Mouse (Mus musculus): ENCODE measurements around the gene Gnai2.

The Gnai2 gene

DNA sequence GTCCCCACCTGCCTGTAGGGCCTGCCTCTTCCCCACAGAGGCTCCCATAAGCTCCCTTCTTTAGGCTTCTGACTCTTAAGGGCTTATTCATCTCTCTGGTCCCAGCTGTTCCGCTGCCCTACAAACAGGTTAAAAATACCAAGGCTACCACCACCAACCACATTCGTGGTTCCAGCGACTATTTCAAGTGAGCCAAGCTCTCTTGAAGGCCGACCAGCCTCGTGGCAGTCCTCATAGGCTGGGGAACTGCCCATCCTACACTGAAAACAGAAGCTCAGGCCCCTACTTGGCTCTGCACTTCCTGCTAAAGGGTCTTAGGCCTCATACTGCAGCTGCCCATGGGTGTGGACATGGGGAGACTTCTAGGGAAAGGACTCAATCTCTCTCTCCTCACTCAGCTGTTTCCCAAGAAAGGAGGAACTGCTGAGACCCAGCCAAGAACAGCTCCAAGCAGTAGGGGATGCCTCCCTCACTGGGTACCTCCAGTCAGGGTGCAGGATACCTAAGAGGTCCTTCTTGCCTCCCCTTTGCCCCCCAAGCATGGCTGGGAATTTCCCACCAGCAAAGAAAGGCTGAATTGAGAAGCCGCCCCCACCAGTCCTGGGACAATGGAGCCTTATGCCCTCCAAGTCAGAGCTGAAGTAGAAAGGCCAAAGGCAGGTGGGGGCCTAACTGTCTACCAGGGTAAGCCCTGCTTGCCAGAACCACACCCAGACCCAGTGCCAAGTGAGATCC is 23.5 kb downstream of the Gnai2 start:
- DNase-seq (ENCODE audit: low read depth, low spot score): no peak

DNA sequence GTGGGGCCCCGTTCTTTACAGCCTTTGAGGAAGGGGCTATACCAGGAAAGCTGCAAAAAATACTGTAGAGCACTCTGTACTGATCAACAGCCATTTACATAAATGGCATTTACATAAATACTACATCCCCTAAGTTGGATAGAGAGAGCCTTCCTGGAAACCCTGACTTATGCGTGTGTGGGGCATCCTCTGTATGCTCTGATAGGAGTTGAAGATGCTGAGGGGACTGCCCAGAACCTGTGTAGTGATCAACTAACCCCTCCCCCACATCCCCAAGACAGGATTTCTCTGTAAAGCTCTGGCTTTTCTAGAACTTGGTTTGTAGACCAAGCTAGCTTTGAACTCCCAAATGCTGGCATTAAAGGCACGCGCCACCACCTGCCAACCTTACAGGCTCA is 25.7 kb downstream of the Gnai2 start:
- no peak for DNase-seq (ENCODE audit: low read depth, low spot score)

DNA sequence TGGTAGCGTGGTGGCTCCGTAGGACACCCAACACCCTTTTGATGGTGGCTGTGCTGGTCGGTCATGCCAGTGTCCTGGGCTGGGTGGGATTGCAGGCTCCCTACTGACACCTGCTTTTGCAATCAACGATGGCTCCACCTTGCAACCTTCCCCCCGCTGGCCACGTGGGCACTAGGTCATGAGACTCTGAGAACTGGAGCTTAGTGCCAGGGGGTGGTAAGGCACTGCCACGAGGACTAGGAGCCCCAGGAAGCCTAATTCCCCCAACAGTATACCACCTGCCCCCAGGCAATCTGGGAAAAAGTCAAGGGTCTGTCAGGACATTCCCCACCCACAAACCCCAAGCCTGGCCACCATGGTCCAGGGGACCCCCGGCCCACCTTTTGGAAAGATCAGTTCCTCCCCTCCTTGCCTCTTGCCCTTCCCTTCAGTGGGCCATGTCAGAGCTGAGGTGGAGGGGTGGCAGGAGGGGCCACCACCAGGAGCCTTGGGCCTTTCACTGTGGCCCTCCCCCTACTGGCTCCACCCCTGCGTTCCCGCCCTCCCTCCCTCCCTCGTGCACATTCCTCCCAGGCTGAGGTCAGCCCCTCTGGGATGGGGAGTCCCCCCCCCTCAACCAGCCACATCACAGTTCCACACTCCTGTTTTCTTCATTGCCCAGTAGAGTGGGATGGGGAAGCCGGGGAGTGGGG is 26.3 kb downstream of the Gnai2 start, which contains the start of gene Sema3b:
TSS of gene Sema3b (minus strand) at position 489 of the 692 bp plus-strand sequence.
- DNase-seq (ENCODE audit: low read depth, low spot score): no peak

DNA sequence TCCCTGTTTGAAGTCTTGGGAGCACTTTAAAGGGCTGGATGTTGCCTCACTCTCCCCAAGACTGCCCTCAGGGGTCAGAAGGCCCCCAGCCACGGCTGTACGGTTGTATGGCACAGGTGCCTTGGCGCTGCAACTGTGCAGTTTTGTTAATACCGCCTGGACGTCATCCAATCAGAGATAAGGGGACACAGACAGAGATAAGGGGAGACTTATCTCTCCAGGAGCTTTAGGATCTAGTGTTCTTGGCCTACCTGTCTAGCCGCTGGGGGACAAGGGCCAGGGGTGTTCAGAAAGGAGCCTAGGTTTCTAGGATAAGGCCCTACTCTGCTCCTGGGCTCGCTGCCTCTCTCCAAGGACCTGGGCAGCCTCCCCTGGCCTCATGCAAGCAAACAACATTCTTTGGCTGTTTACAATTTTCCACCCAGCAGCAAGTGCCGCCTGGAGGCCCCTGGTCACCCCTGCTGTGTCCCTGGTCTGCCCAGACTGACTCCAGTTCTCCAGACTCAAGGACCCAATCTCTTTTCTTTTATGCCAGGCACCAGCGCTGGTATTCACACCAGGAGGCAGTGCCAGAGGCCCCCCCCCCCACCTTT is 27.4 kb downstream of the Gnai2 start:
- DNase-seq (ENCODE audit: low read depth, low spot score): no peak

DNA sequence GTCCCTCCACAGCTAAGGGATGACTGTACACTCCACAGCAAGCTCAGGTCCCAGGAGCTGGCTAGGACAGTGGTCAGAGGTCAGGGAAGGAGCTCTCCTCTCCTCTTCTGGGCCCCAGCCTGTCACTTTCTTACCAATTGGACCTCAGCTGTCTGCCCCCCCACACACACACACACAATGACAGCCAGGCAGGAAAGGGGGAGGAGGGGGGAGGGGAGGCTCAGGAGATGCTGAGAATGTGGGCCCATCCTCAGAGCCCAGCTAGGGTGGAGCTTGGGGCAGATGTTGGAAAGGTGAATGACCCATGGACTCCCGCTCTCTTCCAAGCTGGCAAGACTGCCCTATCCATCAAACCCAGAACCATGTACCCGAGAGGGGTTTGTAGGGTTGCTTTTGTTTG is 28.1 kb downstream of the Gnai2 start:
- no peak for DNase-seq (ENCODE audit: low read depth, low spot score)

DNA sequence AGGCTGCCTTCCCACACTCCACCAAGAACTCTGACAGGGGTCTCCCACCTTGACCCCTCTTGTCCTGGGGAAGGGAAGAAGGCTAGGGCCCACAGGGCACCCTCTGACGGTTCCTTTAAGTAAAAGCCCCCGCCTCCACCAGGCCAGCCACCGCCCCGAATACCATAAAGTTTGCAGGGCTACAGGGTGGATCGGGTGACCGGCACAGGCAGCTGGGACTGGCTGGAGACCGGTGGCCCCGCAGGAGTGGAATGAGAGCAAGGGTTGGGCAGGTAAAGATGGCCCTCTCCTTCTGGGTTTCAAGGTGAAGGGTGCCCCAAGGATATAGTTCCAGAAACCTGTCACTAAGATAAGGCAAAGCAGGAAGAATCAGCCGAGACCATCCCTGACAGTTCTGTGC is 28.6 kb downstream of the Gnai2 start:
- DNase-seq (ENCODE audit: low read depth, low spot score): no peak

DNA sequence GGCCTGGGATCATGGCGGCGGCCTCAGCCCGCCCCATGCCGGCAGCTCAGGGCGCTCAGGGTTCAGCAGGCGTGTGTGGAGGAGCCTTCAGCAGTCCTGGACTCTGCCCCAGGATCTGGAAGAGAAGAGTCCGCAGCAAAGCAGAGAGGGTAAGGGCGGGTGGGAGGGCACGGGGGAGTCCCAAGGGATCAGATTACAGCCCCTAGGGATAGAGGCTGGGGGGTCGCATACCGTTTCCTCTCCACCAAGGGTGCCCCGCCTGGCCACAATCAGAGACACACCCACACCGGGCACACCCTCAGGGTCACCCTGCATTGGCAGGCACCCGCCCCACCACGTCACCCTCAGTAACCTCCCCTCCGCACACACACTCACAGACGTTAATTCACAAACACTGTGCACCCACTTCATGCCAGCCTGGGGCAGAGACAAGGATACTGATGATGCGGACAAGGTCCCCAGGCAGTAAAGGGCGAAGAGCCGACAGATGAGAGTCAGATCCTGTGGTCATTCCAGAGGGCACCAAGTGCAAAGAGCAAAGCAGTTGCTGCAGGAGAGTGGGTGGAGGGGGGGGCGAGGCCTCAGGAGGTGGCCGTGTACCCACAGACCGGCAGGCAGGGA is 30.0 kb downstream of the Gnai2 start:
- DNase-seq (ENCODE audit: low read depth, low spot score): no peak

DNA sequence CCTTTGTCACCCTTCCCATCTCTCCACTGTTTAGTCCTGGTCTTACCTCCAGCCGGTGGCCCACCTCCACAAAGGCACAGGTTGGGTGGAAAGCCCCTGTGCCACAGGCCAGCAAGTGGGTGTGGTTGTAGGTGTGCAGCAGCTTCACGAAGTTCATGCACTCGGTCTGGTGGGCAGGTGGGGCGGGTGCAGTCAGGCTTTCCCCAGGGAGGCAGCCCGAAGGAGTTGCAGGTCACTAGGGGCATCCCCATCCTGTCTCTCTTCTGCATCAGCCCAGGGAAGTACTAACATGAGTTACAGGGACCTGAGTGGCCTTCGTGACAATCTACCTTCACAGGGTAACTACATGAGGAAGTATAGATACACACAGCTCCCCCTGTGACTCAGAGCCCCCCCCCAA is 31.9 kb downstream of the Gnai2 start:
- DNase-seq (ENCODE audit: low read depth, low spot score): no peak

DNA sequence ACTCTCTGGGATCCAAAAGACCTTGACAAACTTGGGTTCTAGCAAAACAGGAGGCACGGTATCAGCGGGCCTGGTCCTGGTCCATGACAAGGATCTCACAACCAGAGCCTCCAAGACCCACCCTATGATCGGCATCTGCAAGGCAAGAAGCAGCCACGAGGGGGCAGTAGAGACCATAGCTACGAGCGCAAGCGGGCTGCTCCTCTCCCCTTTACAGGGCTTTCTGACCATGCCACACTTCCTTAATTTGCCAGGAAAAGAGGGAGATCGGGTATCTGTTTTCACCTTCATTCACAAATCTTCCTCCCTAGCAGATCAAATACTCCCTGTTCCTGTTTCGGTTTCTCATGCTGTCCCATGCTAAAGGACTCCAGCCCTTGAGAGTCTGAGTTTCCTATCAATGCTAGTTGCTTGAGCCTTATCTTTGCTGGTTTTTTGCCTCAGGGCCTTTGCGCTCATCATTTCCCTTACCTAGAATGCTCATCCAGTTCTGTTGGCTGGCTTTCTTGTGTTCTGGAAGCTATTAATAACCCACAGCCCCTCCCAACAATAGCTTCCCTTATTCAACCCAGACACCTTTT is 33.0 kb downstream of the Gnai2 start:
- no peak for DNase-seq (ENCODE audit: low read depth, low spot score)

DNA sequence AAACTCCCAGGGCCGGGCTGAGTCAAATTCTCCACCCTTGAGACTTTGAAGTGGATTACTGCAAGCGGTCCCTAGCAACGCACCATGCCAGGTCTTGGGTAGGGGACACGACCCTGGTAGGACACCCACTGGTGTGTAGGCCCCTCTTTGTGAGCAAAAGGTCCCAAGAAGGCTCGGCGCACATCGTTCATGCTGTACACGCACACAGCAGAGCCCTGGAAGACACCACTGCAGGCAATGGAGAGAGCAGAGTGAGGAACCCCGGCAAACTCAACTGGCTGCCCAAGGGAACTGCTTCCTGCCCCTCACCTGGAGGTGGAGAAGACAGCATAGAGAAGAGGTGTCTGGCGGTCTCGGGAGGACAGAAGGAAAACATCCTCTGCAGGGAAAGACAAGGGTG is 33.9 kb downstream of the Gnai2 start:
- DNase-seq (ENCODE audit: low read depth, low spot score): no peak

DNA sequence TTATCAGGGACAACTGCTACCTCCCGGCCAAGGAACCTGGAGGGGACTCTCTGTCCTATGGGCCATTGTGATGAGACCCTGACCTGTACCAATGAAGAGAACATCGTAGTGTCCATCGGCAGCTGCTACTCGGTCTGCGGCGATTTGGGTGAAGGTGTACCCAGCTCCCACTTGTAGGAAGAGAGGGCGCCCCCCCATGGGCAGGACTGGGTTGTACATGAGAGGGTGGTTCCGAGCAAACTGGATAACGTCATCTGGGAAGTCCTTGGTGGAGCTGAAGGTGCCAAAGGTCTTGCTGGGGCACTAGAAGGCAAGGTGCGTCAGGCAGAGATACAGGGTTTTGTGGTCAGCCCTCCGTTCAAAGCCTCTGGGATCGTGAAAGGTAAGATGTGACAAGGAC is 34.4 kb downstream of the Gnai2 start:
- no peak for DNase-seq (ENCODE audit: low read depth, low spot score)

DNA sequence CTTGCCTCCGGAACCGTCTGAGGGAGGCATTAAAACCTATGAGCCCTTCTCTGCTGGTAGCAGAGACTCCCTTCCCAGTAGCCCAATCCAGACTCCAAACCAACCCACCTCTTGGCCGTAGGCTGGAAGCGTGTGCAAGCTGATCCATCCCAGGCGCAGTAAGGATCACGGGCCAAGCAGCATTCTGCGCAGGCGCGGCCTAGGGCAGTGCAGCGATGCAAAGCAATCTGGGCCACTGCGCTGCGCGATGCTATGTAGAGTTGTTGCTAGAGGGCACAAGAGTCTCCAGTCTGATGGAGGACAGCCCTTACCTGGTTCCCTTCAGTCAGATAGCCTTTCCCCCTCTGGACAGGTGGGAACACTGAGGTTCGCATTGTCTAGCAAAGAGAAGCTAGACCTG is 35.3 kb downstream of the Gnai2 start:
- no peak for DNase-seq (ENCODE audit: low read depth, low spot score)

DNA sequence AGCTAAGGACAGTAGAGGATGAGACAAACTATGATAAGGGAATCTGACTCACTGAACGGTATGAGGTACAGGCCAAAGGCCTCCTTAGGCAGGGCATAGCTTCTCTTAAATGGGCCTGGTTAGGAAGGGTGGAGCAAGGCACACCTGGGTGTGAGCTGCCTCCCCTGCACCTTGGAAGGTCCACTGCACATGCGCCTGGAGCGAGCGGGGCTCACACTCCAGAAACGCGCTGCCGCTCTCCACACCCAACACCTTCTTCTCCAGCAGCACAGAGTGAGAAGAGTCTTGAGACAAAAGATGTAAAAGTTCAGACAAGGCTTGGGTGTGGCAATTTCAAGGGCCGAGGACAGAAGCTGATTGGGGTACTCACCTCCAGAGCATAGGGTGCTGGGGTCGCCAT is 35.7 kb downstream of the Gnai2 start:
- no peak for DNase-seq (ENCODE audit: low read depth, low spot score)

DNA sequence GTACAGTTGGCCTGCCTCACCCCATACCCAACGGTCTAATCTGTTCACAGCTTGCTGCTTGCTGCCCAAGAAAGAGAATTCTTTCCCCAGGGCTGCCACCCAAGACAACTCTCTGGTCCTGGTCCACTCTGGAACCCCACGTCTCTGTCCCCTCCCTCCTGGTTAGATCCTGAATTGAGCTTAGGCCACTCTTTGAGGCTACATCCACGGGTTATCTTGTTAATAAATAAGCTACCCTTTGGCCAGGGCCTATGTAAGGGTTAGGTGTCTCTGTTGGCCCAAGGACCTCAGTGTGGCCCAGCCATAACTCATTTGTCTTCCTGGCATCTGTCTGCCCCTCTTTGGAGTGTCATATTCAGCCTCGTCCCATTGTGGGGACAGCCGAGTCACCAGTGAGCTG is 36.8 kb downstream of the Gnai2 start:
- DNase-seq (ENCODE audit: low read depth, low spot score): no peak

DNA sequence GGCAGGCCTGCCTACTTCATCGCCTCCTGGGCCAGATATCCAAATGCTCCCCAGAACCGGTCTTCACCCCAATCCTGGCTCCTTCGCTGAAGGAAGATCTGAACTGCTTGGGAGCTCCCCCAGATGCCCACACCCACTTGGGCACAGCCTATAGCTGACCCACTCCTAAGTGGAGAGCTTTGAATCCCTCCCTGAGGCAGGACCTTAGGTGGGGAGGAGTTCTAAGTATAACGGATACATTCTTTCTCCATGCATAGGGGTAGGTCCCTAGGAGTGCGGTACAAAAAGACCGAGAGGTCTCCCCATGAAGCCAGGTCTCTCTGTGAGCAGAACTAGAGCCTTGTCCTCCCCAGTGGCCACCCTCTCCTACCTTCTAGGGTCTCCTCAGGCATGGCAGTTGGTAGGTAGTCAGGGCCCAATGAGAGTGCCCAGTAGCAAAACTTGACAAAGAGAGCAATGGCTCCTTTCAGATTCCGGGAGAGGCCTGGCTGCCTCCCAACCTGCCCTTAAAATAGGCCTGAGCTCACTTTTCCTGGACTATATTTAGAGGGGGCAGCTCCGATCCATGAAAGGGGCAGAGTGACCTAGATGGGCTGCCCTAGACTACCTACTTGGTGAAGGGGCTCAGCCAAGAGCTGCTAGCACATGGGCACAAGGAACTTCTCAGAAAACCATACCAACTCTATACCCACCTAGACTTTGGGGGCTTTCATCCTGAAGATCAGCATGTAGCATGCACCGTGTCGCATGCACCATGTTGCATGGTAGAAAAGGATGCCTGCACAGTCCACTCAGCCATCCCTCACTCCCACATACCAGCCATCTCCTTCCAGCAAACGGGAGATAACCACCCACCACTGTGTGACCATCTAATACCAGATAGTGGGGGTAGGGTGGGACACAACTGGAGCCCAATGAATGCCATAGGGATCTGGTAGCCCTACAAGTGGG is 38.3 kb downstream of the Gnai2 start:
- DNase-seq (ENCODE audit: low read depth, low spot score): no peak

DNA sequence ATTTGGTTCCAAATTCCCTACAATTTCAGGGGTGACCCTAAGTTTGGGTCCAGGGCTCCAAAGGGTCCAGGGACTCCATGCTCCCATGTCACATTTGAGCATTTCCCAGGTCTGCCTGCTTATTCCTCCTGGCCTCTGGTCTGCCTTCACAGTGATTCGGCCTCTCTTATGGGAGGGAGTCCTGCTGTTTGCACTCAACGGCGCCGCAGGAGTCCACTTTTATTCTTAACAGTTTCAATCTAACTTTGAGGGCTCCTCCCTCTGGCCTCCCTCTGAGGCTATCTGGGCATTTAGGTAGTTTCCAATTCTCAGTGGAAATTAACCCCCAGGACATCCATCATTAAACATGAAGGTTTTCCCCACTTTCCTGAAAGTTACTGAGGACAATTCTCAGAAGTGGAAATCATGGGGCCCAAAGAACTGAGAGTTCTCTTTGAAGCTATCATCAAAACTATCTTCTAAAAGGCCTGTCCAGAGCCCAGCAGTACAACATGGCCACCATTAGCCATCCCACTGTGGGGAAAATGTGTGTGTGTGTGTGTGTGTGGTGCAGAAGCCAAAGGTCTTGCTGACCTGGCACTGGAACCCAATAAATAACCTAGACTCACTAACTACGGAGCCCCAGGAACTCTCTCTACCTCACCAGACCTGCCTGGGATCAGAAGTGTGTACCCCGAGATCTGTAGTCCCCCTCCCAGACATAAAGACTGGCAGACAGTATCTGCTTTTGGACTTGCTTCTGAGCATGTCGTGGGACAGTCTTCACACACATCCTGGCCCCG is 40.7 kb downstream of the Gnai2 start:
- no peak for DNase-seq (ENCODE audit: low read depth, low spot score)

DNA sequence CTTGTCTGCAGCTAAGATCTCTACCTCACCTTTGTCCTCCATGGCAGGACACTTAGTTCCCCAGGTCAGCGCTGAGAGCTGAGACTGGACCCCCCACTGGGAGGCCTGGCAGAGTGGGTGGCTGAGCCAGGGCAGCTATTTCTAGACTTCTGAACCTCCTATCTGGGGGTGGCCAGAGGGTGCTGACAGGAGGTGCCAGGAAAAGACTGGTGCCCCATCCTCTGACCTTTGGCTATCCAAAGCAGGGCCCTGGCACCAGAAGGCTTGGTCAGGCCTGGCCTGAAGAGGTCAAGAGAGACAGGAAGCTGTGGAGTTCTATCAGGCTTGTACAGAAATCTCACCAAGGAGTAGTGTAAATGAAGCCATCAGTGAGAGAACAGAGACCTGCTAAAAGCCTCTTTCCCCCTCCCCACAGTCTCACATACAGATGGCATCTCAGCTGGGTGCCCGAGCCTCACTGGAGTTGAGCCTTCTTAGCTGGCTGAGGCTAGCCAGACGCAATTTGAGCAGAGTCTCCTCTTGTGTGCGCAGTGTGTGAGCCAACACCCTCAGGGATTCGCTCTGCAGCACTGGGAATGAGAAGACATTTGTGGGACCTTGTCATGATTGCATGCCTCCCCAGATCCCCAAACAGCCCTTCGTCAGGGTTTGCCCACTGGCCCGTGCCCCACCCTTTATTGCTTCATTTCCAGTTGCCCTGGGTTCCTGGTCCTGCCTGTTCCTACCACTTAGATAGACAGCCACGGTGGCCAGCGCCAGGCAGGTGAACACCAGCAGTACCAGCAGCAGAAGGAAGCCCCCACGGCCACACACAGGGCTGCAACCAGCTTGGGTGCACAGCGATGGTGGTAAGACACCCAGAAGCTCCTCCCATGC is 41.8 kb downstream of the Gnai2 start:
- no peak for DNase-seq (ENCODE audit: low read depth, low spot score)

DNA sequence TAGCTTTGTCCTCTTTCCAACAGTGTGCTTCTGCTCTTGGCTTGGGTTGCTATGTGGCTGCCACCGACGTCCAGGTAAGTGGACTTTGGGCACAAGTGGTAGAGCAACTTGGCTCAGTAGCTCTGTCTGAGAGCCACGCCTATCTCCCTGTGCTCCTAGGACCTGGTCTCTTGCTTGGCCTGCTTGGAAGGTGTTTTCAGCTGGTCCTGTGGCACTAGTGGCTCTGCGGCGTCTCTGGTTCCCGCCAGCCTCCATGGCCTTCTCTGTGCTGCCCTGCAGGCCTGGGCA is 44.5 kb downstream of the Gnai2 start:
- no peak for DNase-seq (ENCODE audit: low read depth, low spot score)

DNA sequence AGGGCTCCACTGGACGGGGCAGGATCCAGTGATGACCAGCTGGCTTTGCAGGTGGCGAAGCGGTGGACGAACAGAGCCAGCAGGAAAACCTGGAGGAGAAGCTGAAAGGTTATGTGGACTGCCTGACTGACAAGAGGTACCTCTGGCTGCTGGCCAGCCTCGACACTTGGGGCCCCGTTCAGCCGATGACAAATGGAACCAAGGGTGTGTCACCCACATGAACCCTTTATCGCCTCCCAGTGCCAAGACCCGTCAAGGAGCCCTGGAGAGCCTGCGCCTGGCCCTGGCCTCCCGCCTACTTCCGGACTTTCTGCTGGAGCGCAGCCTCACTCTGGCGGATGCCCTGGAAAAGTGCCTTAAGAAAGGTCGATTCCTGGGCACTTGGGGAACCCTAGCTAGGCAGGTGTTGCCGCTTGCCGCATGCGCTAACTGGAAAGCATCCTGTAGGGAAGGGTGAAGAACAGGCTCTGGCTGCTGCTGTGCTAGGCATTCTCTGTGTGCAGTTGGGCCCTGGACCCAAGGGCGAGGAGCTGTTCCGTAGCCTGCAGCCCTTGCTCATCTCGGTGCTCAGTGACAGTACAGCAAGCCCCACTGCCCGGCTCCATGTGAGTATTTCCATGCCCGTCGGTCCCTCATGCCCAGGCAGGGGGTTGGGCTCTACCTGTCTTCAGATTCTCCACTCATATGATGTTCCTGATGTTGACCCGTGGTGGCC is 45.0 kb downstream of the Gnai2 start:
- no peak for DNase-seq (ENCODE audit: low read depth, low spot score)

Measured in WW6 (cell line).